Mouse (Mus musculus) layer of hippocampus, adult 9-10 months (tissue): ENCODE data around the gene Tmem132d.
"Not testable (repeated sequence)": the region's sequence is repeated elsewhere in the genome, so short reads cannot be mapped to it uniquely, and the experiment has no call there.

Source experiments
- DNase-seq: peaks from one replicate; pipeline ENCODE4 v3.0.0; 2022; ENCODE audit warnings: low spot score

Tmem132d gene

GRCm38 (mm10) chr5:128090578-128090977 is 342.3 kb downstream of the Tmem132d start:
- no peak for DNase-seq

- DNase-seq = no peak
Observed at GRCm38 (mm10) chr5:128075456-128075855, 357.4 kb downstream of the Tmem132d start.

- no peak for DNase-seq
Observed at GRCm38 (mm10) chr5:128072616-128073015, 360.3 kb downstream of the Tmem132d start.

GRCm38 (mm10) chr5:128041781-128042180 is 391.1 kb downstream of the Tmem132d start:
- no peak for DNase-seq

- DNase-seq = no peak
Observed at GRCm38 (mm10) chr5:128040036-128040435, 392.8 kb downstream of the Tmem132d start.

- peak; percentile 56 for DNase-seq
Observed at GRCm38 (mm10) chr5:128027076-128027475, 405.8 kb downstream of the Tmem132d start.

- no peak for DNase-seq
Observed at GRCm38 (mm10) chr5:128004666-128005065, 428.2 kb downstream of the Tmem132d start.

- DNase-seq = no peak
Observed at GRCm38 (mm10) chr5:127996526-127997245, 436.2 kb downstream of the Tmem132d start.

- no peak for DNase-seq
Observed at GRCm38 (mm10) chr5:127993460-127993859, 439.4 kb downstream of the Tmem132d start.

GRCm38 (mm10) chr5:127990826-127991225 is 442.1 kb downstream of the Tmem132d start:
- DNase-seq = no peak

- DNase-seq = not testable (repeated sequence)
Observed at GRCm38 (mm10) chr5:127980003-127980358, 452.9 kb downstream of the Tmem132d start.

- no peak for DNase-seq
Observed at GRCm38 (mm10) chr5:127979329-127980002, 453.4 kb downstream of the Tmem132d start.

GRCm38 (mm10) chr5:127976661-127977060 is 456.2 kb downstream of the Tmem132d start:
- no peak for DNase-seq

GRCm38 (mm10) chr5:127965700-127966099 is 467.2 kb downstream of the Tmem132d start:
- no peak for DNase-seq

- DNase-seq = no peak
Observed at GRCm38 (mm10) chr5:127962656-127963055, 470.2 kb downstream of the Tmem132d start.

GRCm38 (mm10) chr5:127956511-127957097 is 476.3 kb downstream of the Tmem132d start:
- peak; percentile 38 for DNase-seq

- no peak for DNase-seq
Observed at GRCm38 (mm10) chr5:127954231-127954790, 478.6 kb downstream of the Tmem132d start.

- DNase-seq = no peak
Observed at GRCm38 (mm10) chr5:127952800-127953199, 480.1 kb downstream of the Tmem132d start.

- DNase-seq = no peak
Observed at GRCm38 (mm10) chr5:127950574-127950973, 482.3 kb downstream of the Tmem132d start.

GRCm38 (mm10) chr5:127947275-127947674 is 485.6 kb downstream of the Tmem132d start:
- DNase-seq = no peak

GRCm38 (mm10) chr5:127942171-127942570 is 490.7 kb downstream of the Tmem132d start:
- not testable (repeated sequence) for DNase-seq

- DNase-seq = no peak
Observed at GRCm38 (mm10) chr5:127937914-127938313, 495.0 kb downstream of the Tmem132d start.

GRCm38 (mm10) chr5:127929687-127930086 is 503.2 kb downstream of the Tmem132d start:
- no peak for DNase-seq
